Mouse (Mus musculus) midbrain, embryonic 12.5 days (tissue): Measurements from ENCODE around the gene Bcar3. TPM values are rescaled to one million over a fixed set of nuclear protein-coding genes. Genes with fewer than 3 reads are reported as not detected.

ENCODE experiments used
- ATAC-seq: fragments of 200-750 bp; cut with Nextera tagmentation; 2 replicates; pipeline ENCODE4 v1.8.0; 2017; ENCODE audit warnings: low read depth, moderate TSS enrichment, moderate library complexity; ENCODE audit not compliant: low FRiP score
- H3K27ac ChIP-seq: fragments of 300-500 bp; sonication (generic); replicated peaks from 2 replicates; pipeline ENCODE4 v1.5.1; 2016; ENCODE audit warnings: mild to moderate bottlenecking
- H3K27me3 ChIP-seq: fragments of 300-500 bp; sonication (generic); 2 replicates; pipeline ENCODE4 v1.6.1; 2016; ENCODE audit warnings: mild to moderate bottlenecking
- H3K36me3 ChIP-seq: fragments of 300-500 bp; sonication (generic); 2 replicates; pipeline ENCODE4 v1.6.1; 2016
- H3K4me1 ChIP-seq: fragments of 300-500 bp; sonication (generic); 2 replicates; pipeline ENCODE4 v1.6.1; 2016
- H3K4me2 ChIP-seq: fragments of 300-500 bp; sonication (generic); replicated peaks from 2 replicates; pipeline ENCODE4 v1.6.1; 2016; ENCODE audit warnings: mild to moderate bottlenecking, moderate library complexity
- H3K4me3 ChIP-seq: fragments of 300-500 bp; sonication (generic); 2 replicates; pipeline ENCODE4 v1.5.1; 2016; ENCODE audit warnings: mild to moderate bottlenecking
- H3K9ac ChIP-seq: fragments of 300-500 bp; sonication (generic); replicated peaks from 2 replicates; pipeline ENCODE4 v1.6.1; 2016; ENCODE audit warnings: mild to moderate bottlenecking, moderate library complexity
- H3K9me3 ChIP-seq: fragments of 300-500 bp; sonication (generic); 2 replicates; pipeline ENCODE4 v1.6.1; 2016; ENCODE audit warnings: mild to moderate bottlenecking
- WGBS: fragments of 180-500 bp; shearing (Covaris S2); methylation state at CpG from one replicate; pipeline ENCODE4 v1.1.7; 2016; 5-methylcytosine and 5-hydroxymethylcytosine counted together
- polyA plus RNA-seq: library from polyadenylated mRNA; unstranded; fragments of >200 nt; fragmentation: Nextera tagmentation; extraction: Ambion mirVana; gene quantifications from 2 replicates; pipeline ENCODE4 v1.2.1, GENCODE M21; 2016

Bcar3 gene
- polyA plus RNA-seq, 1 experiment from 2014 or later = 14.6 TPM

DNA sequence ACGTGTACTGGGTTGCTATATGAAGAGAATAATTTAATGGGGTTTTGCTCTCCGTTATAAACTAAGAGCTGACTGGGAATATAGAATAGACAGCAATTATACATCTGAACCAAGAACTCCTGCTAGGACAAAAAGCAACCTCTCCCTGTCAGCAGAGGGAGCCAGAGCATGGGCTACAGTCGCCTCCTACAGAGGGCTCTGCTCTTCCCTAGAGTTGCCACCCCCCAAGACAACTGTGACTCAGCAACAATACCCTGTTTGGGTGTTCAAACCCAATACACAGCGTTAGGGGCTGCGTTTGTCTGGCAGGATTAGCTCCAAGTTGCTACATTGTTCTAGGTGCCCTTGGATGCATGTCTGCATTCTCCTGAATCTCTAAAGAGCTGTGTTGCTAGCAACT is 1.6 kb downstream of the Bcar3 start:
- Histone ChIP-seq H3K4me1 (peaks cover 46% of the 10 kb centered on the region), H3K27ac (peak overlapping the region; percentile 99), H3K27me3 (no peaks in the 10 kb centered on the region), H3K4me3 (no peak overlapping the region), H3K4me2 (no peak overlapping the region), H3K9me3 (no peaks in the 10 kb centered on the region), H3K9ac (no peak overlapping the region), H3K36me3 (no peaks in the 10 kb centered on the region)
- 9% methylated on average over 5 of the region's 5 CpGs for WGBS
- ATAC-seq = no peak

DNA sequence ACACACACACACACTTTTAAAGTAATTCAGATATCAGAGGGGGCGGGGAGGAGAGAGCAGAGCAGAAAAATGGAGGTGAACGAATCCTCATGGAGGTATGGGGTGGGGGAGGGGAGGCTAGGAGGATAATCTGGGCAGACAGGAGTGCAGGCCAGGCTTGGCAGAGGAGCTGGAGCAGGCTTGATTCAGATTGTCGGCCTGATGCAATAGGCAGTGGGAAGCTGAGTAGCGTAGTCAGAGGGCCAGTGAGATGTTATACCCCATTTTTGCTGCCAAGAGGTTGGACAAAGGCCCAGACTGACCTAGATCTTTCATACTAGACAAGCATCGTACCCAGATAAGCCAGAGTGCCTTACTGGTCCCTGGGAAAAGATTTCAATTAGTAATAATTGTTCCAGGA is 3.0 kb downstream of the Bcar3 start:
- Histone ChIP-seq H3K9ac (no peak overlapping the region), H3K4me1 (peaks cover 39% of the 10 kb centered on the region), H3K27ac (no peak overlapping the region), H3K27me3 (peaks cover 4% of the 10 kb centered on the region; the same call in 1 of the 2 replicates), H3K4me3 (no peak overlapping the region), H3K36me3 (no peaks in the 10 kb centered on the region), H3K4me2 (no peak overlapping the region), H3K9me3 (no peaks in the 10 kb centered on the region)
- ATAC-seq = no peak
- WGBS = 64% methylated on average over 5 of the region's 5 CpGs

DNA sequence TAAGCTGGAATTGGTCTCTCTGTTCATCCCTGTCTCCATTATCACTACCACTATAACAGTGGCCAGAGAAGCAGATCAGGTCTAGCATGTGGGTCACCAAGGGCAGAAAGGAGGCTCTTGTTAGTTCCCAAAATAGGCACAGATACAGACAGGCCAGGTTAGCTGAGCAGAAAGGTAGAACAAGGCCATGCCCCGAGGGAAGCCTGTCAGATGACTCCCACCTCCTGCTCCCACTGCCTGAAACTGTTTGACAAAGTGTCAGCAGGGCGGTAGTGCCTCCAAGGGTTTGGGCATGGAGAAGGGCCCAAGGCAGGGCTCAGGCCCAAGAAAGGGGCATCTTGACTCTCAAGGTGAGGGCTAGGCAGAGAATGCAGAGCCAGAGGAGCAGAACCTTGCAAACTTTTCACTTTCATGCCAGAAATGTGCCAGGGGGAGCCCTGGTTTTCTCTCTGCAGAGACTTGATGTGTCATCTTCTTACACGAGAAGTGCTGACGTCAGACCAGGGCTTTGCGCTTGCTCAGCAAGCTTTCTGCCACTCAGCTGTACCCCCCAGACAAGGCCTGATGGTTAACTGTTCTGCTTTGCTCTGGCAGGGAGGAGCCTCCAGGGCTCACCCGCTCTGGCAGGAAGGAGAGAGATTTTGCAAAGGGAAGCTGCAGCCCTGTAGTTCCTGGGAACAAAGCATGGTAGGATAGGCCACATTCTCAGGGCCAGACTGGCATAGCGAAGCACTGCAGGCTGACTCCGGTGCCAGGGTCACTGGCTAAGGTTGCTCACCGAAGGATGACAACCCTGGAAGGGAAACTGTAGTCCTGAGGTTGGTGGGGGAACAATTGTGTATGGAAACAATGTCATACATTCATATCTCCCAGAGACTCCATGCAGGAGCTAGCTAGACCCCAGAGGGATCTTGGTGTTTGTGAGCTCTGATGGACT is 7.3 kb downstream of the Bcar3 start:
- peaks cover 4% of the 10 kb centered on the region; the same call in 1 of the 2 replicates for H3K27me3 ChIP-seq
- H3K27ac ChIP-seq = no peak overlapping the region
- H3K4me1 ChIP-seq = peaks cover 14% of the 10 kb centered on the region
- no peak overlapping the region for H3K4me3 ChIP-seq
- ATAC-seq = no peak
- WGBS = 75% methylated on average over 9 of the region's 9 CpGs
- H3K9ac ChIP-seq = no peak overlapping the region
- no peaks in the 10 kb centered on the region for H3K9me3 ChIP-seq
- no peak overlapping the region for H3K4me2 ChIP-seq
- no peaks in the 10 kb centered on the region for H3K36me3 ChIP-seq

DNA sequence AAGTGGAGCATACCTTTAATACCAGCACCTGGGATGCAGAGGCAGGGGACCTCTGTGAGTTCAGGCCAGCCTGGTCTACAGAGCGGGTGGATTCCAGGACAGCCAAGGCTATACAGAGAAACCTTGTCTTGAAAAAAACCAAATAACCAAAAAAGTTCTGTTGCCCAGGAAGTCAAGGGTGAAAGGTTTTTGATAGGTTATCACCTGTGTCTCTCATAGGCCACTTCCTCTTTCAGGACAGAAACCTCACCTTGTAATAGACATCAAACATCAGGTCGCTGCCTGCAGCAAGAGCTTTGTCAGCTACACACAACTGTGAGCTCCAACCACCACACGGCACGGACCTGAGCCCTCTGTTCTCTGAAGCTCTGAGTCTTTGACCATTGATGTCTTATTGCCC is 10.6 kb downstream of the Bcar3 start:
- H3K4me3 ChIP-seq = no peak overlapping the region
- H3K9ac ChIP-seq = no peak overlapping the region
- 86% methylated on average over 4 of the region's 4 CpGs for WGBS
- no peak overlapping the region for H3K4me2 ChIP-seq
- no peak overlapping the region for H3K27ac ChIP-seq
- H3K36me3 ChIP-seq = no peaks in the 10 kb centered on the region
- peaks cover 8% of the 10 kb centered on the region; the same call in 1 of the 2 replicates for H3K27me3 ChIP-seq
- H3K9me3 ChIP-seq = no peaks in the 10 kb centered on the region
- ATAC-seq = no peak
- H3K4me1 ChIP-seq = no peaks in the 10 kb centered on the region

DNA sequence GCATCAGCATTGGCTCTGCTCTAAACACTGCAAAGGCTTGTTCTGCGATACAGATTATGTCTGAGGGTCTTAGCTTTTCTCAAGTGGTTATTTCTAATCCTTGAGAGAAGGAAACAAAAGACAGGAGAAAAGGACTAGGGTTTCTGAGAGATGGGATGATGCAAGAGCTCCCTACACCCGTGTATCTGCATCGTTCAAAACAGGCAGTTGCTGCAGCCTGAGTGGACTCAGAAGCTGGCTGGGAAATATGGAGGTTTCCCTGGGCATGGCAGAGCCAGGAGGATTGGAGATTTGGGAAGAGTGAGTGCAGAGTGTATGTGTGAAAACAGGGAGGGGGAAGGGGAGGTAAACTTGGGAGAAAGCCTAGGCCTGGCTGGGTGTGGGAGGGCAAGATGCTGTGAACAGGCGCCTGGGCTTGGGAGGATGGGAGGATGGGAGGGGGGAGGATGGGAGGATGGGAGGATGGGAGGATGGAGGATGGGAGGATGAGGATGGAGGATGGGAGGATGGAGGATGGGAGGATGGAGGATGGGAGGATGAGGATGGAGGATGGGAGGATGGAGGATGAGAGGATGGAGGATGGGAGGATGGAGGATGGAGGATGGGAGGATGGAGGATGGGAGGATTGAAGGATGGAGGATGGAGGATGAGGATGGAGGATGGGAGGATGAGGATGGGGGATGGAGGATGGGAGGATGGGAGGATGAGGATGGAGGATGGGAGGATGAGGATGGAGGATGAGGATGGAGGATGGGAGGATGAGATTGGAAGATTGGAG is 14.1 kb downstream of the Bcar3 start:
- no peak overlapping the region for H3K4me2 ChIP-seq
- ATAC-seq = no peak
- peaks cover 4% of the 10 kb centered on the region; the same call in 1 of the 2 replicates for H3K27me3 ChIP-seq
- H3K9ac ChIP-seq = no peak overlapping the region; the same call in 1 of the 2 replicates
- H3K9me3 ChIP-seq = no peaks in the 10 kb centered on the region
- H3K4me1 ChIP-seq = no peaks in the 10 kb centered on the region
- 44% methylated on average over 4 of the region's 4 CpGs for WGBS
- no peak overlapping the region for H3K4me3 ChIP-seq
- H3K36me3 ChIP-seq = no peaks in the 10 kb centered on the region
- no peak overlapping the region for H3K27ac ChIP-seq

DNA sequence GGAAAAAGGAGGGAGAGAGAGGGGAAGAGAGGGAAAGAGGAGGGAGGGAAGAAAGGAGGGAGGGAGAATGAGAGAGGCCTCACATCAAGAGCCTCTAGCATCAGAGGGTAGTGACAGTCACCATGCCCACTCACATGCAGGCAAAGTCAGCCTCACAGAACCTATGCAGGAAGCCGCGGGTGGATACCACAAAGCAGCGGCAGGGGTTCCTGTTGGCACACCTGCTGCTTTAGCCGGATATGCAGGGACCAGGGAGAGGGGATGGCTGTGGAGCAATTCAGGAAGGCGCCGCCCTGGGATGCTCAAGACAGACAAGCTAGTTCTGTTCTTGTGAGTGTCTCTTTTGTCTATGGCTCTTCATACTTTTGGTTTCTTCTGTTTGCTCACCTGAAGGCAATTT is 15.0 kb downstream of the Bcar3 start:
- Histone ChIP-seq H3K9me3 (no peaks in the 10 kb centered on the region), H3K4me2 (no peak overlapping the region), H3K27ac (no peak overlapping the region), H3K27me3 (peaks cover 4% of the 10 kb centered on the region; the same call in 1 of the 2 replicates), H3K36me3 (no peaks in the 10 kb centered on the region), H3K4me1 (peaks cover 3% of the 10 kb centered on the region; the same call in 1 of the 2 replicates), H3K4me3 (no peak overlapping the region), H3K9ac (no peak overlapping the region)
- no peak for ATAC-seq
- WGBS = 37% methylated on average over 6 of the region's 6 CpGs

DNA sequence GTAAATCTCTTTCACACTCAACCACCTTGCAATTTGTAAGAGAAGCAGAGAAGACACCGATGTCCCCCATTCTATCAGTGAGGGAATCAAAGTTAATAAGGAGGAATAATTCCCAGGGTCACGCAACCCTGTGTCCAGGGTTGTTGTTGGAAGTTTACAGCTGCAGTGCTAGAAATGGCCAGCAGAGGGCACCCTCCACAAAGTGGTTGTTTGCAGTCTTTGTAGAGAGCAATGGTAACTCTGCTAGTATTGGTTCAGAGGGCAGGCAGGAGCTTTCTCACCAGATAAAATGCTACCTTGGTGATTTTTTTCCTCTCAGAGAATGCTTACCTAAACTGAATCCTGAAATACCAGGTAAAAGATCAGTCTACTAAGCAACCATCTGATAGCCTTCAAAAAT is 18.1 kb downstream of the Bcar3 start:
- Histone ChIP-seq H3K9ac (no peak overlapping the region), H3K27me3 (peaks cover 4% of the 10 kb centered on the region; the same call in 1 of the 2 replicates), H3K4me1 (peaks cover 13% of the 10 kb centered on the region), H3K4me2 (no peak overlapping the region), H3K9me3 (no peaks in the 10 kb centered on the region), H3K27ac (no peak overlapping the region), H3K36me3 (no peaks in the 10 kb centered on the region), H3K4me3 (no peak overlapping the region)
- WGBS = 18% methylated on average over 2 of the region's 2 CpGs
- ATAC-seq = peak; percentile 13; the same call in 1 of the 2 replicates

DNA sequence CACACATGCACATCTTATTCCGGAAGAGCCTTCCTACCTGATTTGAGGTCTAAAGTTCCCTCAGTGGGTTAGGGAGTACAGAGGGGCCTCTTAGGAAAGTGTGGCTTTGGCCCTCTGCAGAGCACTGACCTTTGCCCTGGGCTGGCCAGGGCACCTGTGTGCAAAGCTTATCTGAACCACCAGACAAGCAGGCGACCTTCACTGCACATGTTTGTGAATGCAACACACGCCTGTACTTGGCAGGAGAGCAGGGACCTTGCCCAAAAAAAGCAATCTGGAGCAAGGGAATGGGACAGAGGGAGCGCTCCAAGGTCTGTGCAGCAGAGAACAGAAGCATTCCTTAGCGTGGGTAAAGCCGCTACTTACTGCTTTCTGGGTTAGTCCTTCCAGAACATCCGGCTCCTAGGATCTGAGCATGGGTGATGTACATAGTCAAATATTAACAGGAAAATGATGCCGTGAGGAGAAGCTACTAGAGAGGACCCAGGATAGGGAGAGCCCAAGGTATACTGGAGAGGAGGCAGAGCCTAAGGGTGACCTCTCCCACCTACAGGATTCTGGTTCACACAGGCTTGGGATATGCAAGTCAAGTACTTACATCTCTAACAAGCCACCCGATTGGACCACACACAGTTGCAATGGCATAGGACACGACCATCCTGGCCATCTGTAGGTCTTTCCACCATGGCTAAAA is 19.1 kb downstream of the Bcar3 start:
- peaks cover 4% of the 10 kb centered on the region; the same call in 1 of the 2 replicates for H3K27me3 ChIP-seq
- 83% methylated on average over 10 of the region's 10 CpGs for WGBS

DNA sequence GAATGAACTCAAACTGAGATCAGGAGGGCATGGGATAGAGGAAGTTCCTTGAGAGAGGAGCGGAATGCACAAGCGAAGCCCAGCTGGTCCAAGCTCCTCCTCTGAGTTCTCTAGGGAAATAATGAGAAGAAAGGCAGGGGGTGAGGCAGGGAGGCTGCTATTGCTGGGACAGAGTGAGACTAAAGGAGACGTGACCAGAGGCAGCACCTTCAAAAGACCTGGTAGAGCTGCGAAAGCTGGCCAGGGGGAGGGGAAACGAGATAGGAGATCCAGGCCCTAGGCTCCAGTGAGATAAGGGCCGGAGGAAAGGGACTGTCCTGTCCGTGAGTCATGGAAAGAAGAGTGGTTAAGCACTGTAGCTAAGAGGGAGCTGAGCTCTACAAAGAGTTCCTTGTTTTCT is 20.0 kb downstream of the Bcar3 start:
- WGBS = 44% methylated on average over 7 of the region's 7 CpGs
- Histone ChIP-seq H3K27me3 (peaks cover 2% of the 10 kb centered on the region; the same call in 1 of the 2 replicates), H3K27ac (no peak overlapping the region), H3K4me1 (peaks cover 13% of the 10 kb centered on the region), H3K4me2 (no peak overlapping the region), H3K9me3 (no peaks in the 10 kb centered on the region), H3K4me3 (no peak overlapping the region), H3K9ac (no peak overlapping the region), H3K36me3 (no peaks in the 10 kb centered on the region)
- ATAC-seq = no peak

More for the DNA sequence above, 19.1 kb downstream of the Bcar3 start:
- ATAC-seq = no peak
- Histone ChIP-seq H3K9me3 (no peaks in the 10 kb centered on the region), H3K4me3 (no peak overlapping the region), H3K27ac (no peak overlapping the region), H3K4me2 (no peak overlapping the region), H3K4me1 (peaks cover 13% of the 10 kb centered on the region), H3K9ac (no peak overlapping the region), H3K36me3 (no peaks in the 10 kb centered on the region)

DNA sequence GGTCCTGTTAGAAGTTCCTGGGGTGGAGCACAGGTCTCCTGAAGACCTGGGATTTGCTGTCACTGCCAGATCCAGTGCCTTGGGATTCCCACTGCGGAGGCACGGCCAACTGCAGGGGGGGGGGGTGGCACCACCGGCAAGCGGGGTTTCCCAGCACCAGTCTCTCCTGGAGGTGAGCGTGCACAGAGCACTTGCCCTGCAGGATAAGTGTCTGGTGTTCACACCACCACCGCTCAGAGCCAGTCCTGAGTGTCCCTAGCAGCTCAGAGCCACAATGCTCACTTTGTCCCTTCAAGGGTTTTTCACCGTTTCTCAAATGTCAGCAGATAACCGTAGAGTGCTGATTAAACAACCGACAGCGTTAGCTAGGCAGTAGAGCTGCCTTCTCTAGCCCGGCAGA is 22.7 kb downstream of the Bcar3 start:
- H3K27ac ChIP-seq = no peak overlapping the region
- no peaks in the 10 kb centered on the region for H3K9me3 ChIP-seq
- ATAC-seq = no peak; the same call in 1 of the 2 replicates
- H3K4me1 ChIP-seq = peaks cover 13% of the 10 kb centered on the region
- WGBS = 22% methylated on average over 11 of the region's 11 CpGs
- H3K9ac ChIP-seq = no peak overlapping the region
- no peaks in the 10 kb centered on the region for H3K27me3 ChIP-seq
- no peaks in the 10 kb centered on the region for H3K36me3 ChIP-seq
- H3K4me2 ChIP-seq = peak overlapping the region; percentile 35
- no peak overlapping the region for H3K4me3 ChIP-seq

DNA sequence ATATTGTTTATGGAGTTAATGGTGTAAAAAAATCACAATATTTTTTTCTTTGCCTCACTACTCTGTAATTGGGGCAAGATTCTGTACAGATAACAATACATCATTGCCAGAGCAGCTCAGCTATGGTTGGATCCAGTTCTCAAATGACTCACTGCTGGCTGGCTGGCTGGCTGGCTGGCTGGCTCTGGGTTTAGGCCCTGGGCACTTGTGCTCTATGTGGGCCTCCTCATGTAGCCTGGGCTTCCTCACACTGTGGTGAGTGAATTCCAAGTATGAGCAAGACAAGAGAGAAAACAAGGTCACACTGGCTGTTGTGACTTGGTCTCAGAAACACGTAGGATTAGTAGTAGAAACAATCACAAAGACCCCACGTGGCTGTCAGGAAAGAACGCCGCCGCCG is 23.4 kb downstream of the Bcar3 start:
- no peaks in the 10 kb centered on the region for H3K36me3 ChIP-seq
- no peak overlapping the region for H3K27ac ChIP-seq
- H3K27me3 ChIP-seq = no peaks in the 10 kb centered on the region
- peaks cover 13% of the 10 kb centered on the region for H3K4me1 ChIP-seq
- H3K4me2 ChIP-seq = no peak overlapping the region
- no peak overlapping the region for H3K4me3 ChIP-seq
- ATAC-seq = no peak
- no peak overlapping the region for H3K9ac ChIP-seq
- 80% methylated on average over 6 of the region's 6 CpGs for WGBS
- no peaks in the 10 kb centered on the region for H3K9me3 ChIP-seq
